Mouse (Mus musculus): ENCODE measurements at regions not wholly inside any gene's neighbourhood (a gene's known extent, or its start where the extent isn't known, plus 50 kb on each side); places are given as distances from the start of the nearest gene placed in this dataset.

DNA sequence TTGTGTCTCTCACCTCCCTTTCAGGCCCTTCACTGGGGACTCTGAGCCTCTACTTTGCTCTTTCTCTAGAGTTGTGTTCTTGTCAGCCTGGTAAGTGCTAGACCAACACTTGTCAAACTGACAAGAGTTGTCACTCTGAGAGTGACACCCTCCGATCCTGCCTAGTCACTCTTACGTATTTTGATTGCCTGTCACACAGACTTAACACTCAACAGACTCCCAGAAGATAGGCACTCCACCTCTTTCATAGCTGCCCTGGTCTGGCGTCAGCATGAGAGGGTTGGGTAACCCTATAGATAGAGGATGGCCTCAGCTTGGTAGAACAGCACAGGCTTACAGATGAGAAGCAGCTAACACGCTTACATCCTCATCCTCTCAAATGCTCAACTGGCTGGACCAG is 62.0 kb upstream of the Eomes start:
- no peak for ATAC-seq

DNA sequence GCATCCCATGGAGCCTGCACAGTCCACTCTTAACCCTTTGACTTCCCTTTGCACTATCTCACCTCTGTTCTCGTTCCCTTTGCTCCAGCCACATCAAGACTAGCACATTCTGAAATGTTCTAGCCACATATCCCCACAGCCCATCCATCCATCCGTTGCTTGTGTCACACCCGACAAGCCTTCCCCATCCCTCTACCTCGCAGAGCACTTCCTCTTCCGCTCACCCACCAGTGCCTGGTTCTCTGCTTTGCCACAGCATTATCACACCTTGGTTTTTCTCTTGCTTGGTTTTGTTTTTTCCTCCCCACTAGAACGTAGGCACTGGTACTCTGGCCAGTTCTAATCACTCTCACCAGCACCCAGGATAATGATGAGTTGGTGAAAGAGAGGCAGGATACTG is 61.5 kb upstream of the Eomes start:
- no peak for ATAC-seq

DNA sequence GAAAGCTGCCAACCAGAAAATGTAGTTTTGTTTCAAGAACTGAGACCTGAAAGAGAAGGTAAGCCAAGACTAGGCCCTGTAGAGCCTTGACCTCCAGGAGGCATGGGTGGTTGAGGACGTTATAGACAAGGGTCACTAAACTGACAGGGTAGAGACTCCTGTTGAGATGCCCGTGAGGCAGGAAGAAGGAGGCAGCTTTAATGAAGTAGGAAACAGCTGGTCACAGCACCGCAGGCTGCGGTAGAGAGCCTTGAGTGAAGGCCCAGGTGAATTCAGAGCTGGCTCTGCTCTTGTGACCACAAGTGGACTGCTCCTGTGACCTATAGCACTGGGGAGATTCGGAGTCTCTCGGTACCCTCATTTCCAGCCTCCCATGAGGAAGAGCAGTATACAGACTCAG is 53.7 kb upstream of the Eomes start:
- ATAC-seq, result no peak
